Mouse (Mus musculus) urinary bladder, postnatal 10 days (tissue): ENCODE results near the gene Ccdc175.

ENCODE experiments used
- DNase-seq: peaks from one replicate; pipeline ENCODE4 v3.0.0; 2022; ENCODE audit warnings: low spot score

The Ccdc175 gene

DNA sequence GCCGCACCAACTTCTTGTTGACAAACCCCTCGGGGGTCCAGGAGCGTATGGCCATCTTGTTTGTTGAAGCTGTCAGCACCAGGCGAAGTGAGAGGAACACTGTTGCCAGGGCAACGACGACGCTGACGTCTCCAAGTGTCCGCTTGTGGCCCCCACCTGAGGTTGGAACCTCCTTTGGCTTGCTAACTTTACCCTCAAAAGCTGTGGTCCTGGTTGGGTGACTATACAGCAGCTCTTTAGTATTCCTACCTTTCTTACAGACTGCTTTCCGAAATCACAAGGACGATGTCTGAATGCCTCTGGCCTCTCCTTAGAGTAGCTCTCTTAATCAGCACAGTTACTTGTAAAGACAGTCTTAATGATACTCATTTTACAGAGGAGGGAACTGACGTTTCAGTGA, at the start of gene Ccdc175:
Ccdc175 (minus strand) TSS at position 101 of the 400 bp plus-strand sequence.
- no peak for DNase-seq

DNA sequence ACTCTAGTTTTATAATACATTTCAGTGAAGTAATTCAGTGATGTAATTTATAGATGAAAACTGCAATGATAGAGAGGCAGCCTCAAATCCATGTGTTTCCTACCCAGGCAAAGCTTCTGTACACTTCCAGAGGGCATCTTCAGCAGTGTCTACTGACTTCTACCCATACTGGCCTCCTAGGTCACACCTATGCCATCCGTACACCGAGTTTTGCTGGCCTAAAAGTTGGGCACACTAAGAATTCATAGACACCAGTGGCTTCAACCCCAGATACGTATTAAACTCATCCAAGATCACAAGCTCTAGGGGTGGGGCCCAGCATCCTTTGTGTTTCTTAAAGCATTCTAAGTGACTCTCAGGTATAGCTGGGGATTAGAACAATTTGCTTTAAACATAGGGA, 49.3 kb upstream of the Ccdc175 start:
- no peak for DNase-seq

DNA sequence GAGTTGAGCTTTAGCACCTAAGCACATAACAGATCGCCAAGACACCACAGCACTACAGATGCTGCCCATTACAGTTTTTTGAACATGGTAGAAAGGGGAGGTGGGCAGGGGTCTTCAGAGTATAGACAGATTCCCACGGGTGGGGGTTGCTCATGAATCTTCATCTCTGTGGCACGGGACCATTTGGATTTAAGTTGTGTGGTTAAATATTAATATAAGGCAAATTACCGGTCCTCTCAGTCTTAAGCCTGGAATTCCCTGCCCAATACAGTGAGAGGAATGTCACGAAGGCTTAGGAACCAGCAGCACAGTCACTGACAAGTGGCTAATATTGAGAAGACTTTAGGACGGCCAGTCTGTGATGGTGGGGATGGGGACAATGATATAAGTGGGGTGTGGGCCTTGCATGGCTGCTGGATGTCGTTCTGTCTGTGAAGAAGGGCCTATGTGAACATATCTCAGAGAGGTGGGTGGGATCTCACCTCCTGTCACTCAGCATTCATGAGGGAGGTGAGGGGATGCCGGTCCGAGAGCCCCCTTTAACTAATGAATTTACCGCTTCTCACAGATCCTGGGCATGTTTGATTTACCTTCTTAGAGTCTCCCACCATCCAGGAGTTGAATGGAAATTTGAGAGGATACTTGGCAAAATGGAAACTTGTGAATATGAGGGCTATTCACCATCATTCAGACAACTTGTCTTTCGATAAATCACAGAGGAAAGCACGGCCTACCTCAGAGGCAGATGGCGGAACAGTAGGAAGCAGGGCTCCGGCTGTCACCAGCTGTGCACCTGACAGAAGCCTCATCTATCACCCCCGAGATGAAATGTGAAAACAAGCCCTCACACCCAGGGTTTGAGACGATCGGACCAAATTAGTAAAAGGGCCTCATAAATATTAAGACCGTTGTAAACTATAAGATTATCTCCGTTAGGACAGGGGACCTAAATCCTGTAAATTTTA, 48.3 kb upstream of the Ccdc175 start:
- DNase-seq, result no peak

DNA sequence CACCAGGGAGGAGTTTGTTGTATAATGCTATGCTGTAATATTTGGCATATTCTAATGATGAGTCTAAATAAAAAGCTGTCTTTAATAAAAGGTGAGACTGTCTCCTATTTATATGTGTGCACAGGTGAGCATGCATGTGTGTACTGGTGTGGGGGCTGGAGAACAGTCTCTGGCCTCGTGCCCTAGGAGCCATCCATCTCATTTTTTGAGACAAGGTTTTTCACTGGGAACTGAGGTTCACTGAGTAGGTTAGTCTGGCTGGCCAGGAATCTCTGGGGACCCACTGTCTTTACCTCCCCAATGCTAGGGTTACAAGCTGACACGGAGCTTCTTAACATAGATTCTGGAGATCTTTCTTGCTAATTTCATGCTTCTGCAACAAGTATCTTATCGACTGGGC, 47.3 kb upstream of the Ccdc175 start:
- no peak for DNase-seq

DNA sequence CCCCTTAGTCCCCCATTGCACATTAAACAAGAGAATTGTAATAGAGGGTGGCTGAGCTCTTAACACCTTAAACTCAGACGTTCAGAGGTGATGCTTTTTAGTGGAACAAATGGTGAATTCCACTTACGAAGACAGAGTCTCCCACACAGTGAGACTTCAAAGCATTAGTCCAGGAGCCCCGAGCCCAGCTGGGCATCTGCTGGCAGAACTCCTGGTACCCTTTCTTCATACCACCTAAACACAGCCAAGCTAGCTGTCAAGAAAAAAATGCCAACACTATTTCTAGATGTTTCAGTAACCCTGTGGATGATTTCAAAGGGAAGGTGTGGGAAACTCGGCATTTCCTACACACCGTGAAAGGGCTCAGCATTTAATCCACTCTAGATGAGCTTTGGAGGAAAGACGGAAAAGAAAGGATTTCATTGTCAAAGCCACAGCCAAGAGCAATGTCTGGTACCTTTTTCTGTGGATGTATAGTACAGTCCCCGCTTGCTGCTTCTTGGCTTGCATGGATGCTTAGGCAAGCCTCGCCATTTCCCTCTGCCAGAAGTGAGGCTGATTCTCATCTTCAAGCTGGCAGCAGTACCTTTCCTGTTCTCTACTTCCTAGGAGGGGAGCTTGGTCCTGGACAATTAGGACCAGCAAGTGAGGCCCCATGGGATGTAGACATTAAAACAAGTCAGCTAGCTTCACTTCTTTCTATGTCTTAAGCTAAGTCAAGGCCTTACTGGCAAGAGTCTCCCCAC, 44.8 kb upstream of the Ccdc175 start:
- DNase-seq, result no peak

DNA sequence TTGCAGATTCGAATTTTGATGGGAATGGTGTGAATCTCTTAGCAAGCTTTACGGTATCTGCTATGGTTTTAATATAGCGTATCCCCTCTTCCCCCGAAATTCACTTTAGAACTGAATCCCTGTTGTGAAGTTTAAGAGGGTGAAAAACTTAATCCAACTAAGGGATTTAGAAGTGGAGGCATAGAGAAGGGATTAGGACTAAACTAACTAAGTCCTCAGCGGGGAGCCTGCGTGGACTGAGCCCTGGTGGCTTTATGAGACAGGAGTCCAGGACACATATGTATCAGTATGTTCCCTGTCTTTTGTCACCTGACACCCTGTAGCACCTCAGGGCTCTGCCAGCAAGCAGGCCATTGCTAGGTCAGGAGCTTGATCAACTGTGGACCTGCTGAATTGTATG, 42.9 kb upstream of the Ccdc175 start:
- no peak for DNase-seq

DNA sequence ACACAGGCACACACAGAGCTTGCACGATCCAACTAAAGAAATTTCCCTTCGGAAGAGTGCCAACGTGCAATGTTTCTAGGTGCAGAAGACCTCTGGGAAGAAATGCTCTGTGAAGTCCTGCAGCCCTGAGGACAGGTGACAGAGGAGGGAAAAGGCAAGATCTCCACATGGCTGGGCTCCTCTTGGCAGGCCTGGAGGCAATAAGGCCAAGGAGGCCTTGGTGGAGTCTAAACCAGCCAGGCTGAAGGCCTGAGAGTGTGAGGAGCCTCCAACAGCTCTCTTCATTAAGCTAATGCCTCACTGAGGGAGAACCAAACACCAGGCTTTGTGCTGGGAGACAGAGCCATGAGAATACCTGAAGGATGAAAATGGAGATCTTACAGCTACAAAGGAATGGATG, 40.5 kb upstream of the Ccdc175 start:
- no peak for DNase-seq

DNA sequence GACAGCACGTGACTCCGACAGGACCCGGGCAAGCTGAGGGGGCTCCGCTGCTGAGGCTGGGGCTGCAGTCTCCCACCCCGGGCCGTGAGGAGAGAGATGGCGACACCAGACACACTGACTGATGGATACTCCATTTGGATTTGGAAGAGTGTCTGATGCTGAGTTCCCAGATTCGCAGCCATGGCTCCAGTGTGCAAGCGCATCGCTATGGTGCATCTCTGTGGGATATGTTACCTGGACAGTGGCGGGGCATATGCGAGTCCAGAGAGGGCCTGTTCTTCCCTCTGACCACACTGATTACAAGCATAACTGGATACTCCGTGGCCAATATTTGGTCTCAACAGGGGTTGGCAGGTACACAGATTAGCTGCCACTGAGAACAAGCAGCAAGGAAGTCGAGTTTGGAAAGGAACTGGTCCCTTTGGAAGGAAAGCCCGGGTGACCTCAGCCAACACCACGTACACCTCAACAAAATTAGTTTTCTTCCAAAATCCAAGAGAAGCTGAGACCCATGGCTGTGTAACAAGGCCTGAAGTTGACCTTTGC, 38.8 kb upstream of the Ccdc175 start:
- DNase-seq, result no peak

DNA sequence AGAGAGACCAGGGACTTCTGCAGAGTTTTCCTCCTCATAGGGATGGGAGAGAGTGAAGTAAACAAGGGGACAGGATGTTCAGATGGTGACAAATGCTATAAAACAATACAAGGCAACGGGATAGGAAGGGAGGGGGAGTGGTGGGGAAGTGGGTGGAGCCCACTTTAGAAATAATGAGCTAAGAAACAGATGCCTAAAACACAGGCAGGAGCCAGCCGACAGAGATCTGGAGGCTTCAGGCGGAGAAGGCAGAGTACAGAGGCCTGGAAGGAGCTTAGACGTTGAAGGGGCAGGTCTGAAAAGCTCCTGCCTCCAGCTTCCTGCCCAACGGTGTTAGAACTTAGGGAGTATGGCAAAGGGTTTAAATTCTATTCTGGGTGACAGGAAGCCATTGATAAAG, 28.7 kb upstream of the Ccdc175 start:
- no peak for DNase-seq

DNA sequence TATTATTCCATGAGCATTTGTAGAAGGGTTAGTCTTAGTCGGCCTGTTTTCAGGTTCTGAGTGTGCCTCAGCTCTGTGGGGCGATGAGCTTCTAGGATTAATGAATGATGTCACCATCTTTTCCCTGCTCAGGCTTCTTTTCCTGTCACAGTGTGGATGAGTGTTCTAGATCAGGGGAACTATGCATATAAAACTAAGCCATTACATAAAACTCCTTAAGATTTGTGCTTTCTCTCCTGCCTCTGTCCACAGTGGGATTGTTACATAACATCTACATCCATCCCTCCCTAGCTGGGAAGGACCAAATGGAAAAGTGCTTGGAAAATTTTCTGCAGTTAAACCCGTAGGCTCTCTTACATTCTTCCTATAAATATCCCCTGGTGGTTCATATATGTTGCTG, 16.0 kb upstream of the Ccdc175 start:
- no peak for DNase-seq

DNA sequence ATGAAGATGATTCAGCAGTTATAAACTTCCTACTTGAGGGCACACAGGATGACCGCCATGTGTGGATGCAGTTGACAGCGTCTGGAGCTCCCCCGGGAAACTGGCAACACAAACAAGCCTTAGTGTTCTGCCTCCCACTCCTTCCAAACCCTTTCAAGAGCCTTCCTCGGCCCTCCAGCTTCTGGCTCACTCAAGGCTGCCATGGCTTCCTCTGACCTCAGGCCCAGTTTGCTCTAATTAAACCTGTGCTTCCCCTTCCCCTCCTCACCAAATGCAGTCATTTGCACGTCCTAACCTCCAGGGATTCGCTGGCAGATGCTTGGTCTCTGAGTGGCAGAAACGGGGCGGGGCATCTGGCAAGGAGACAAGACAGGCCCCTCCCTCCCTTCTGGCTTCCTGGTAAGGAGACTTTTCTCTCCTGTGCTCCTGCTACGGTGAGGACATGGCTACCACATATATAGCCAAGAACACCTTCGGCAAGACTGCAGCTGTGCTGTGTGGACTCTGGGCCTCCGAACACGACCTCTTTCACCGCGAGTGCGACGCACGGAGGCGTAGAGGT, 13.2 kb upstream of the Ccdc175 start:
- no peak for DNase-seq

DNA sequence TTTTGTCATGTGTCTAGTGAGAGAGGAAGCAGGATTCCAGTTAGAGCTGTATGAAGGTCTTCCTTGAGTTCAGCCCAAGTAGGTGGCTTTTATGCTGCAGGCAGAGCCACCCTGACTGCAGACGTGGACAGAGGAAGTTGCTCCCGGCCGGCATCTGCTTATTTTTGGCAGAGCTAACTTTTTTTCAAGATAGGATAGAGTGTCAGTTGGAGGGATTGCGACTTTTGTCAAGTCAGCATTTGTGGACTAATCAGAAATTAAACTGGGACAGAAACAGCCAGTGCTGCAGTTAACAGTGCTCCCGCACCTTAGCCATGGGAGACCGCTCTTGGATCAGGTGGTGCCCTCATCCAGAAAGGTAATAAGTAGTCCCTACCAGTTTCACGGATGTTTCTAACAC, 12.6 kb upstream of the Ccdc175 start:
- no peak for DNase-seq

DNA sequence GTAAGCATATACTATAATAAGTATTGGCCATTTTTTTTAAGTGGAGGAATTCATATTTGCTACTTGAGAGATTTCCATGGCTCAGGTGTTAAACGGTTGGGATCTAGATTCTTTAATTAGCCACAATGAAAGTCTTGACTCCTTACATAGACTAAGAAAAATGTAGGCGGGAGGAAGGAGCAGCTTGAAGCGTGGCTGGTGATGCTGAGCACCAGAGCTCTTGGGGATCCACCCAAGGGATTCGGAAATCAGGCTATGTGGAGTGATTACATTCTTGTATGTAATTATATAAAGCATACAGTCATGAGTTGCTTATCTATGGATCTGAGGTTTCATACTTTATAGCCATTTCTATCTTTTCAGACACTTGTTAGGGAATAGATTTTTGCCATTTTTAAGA, 5.3 kb downstream of the Ccdc175 start:
- no peak for DNase-seq

DNA sequence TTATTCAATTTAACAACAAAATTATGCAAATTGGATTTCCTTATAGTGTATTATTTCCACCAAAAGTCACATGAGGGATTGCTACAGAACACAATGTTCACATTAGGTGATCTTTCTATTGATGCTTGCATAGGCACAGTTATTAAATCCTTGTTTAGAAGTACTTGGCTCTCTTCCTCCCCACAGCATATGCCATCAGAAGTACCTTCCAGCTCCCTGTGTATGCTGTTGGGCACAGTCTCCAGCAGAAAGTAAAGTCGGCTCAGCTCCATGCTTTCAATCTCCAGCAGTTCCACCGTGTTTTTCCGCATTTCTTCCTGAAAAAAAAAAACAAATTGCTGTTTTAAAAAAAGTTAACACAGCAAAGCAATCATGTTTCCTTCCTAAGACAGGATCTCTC, 6.5 kb downstream of the Ccdc175 start:
- no peak for DNase-seq

DNA sequence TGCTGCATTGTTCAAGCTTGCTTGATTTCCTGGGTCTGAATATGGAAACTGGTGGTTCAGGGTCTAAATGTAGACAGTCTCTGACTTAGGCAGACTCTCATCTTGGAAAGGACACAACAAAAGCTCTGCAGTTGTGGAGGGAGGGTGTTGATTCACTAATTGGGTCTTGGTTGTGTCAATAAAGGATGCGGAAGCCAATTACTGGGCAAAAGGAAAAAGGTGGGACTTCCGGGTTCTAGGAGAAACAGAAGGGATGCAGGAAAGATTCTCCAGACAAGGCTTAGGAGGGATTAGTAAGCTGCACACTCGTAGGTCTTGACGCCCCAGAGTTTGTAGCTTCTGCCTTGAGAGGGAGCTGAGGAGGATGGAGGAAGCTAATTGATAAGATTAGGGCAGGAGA, 26.4 kb downstream of the Ccdc175 start:
- DNase-seq, result no peak

DNA sequence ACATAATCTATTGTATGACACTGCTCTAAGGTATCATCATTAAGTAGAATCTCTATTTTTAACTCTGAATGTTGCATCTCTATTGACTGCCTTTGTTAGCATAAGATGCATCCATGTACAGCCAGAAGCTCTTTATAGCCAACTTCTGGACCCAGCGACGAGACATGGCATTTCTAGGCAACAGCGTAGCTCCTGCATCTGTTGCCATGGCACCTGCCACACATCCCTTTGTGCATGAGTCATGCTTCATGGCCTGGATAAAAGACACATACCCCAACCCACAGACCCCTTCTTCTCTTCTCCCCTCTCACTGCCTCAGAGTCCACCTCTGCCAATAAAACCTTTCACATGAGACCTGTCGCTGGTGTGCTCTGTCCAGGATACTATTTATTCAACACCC, 34.0 kb downstream of the Ccdc175 start:
- DNase-seq, result no peak

DNA sequence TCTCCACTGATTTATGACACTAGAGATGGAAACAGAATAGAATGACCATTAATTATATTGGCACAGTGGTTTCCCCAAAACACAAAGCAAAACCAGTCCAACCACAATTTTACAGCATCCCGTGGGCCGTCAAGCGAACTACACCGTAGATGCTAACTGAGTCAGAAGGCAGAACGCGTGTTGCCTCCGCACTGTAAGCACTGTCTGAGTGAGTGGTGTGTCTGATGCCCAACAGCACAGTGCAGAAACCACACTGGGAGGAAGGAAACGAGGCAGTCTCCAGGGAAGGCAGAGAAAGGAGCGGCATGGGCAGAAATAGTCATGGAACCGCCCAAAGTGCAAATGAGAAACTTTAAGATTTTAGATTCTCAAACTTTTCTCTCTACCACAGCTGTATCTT, 55.6 kb downstream of the Ccdc175 start:
- no peak for DNase-seq

DNA sequence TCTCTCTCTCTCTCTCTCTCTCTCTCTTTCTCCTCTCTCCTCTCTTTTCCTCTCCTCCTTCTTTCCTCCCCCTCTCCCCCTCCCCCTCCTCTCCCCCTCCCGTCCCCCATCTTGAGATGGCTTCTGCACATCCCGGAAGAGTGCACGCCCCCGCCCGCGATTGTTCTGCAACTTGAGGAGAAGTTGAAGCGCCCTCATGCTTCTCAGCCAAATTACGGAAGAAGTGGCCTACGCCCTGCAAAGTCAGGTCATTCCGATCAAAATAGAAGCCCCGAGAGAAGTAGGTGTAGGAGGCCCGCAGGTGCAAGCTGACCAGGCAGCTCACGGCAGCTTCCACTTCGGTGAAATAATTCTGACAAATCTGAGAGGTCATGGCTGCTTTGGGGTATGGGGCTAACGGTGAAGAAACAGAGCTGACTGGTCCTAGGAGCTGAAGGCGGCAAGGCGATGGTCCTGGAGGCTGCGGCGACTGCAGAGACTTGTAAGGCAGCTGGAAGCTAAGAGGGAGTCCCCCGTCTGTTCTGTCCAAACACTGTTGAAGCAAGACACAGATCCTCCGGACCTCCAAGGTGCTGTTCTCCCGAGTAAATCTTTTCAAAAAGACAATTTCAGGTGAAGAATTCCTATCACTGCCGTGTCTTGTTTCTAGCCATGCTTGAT, 69.0 kb downstream of the Ccdc175 start:
- no peak for DNase-seq

DNA sequence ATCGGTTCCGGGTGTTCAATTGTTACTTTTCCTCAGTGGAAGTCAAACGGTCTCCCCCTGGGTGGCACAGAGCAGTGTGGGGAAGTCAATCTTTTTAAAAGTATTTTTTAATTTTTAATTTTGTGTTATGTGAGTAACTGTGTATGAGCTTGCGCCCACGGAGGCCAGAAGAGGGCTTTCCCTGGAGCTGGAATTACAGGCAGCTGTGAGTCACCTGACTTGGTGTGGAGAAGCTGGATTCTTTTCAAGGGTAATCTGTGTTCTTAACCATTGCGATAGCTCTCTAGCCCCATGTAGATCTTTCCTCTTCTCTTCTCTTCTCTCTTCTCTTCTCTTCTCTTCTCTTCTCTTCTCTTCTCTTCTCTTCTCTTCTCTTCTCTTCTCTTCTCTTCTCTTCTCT, 69.7 kb downstream of the Ccdc175 start:
- DNase-seq, result no peak

DNA sequence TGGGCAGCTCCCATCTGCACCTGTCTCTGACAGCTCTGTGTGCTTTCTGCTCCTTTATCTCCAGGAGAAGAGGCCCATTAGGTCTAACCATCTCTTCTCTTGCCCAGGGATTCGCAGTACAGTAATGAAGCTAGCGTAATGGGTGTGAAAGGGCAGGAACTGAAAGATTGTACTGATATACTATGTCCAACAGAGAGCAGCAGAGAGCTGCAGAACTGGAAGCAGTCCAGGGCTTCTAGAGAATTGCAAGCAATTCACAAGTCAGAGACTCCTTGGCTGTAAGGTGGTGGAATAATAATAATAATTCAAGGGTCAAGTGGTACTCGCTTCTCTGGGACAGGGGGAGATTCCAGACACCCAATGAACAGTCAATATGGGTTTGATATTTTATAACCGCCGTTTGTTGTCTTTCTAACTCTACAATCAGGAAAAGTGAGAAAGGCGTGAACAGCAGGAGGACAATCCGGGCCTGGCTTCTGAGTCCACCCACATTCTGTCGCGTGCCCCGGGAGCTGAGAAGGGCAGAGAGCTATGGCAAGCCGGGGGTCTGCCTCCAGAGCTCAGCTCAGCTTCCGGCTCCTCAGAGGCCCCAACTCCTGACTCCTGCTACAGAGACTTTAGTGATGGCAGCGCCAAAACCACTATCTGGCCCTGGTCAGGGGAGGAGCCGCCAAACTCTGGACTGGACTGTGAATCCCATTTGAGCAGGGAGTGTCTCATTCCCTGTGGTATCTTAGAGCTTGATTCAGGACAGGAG, 80.1 kb downstream of the Ccdc175 start:
- no peak for DNase-seq

DNA sequence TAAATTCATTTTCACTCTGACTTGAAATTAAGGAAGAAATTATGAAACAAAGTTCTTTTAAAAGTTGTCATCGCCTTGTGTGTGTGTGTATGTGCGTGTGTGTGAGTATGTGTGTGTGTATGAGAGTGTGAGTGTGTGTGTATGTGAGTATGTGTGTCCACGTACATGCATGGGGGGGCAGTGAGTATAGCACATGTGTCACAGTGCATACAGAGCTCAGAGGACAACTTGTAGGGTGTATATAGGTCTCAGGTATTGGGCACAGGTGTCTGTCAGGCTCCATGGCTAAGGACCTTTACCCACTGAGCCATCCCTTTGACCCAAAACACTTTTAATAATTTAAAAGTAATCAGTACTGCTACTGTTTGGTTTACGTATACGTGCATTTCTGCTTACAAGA, 80.8 kb downstream of the Ccdc175 start:
- DNase-seq, result no peak
